Mouse (Mus musculus): ENCODE data around the gene Trim46. TPM values are rescaled to one million over a fixed set of nuclear protein-coding genes. Genes with fewer than 3 reads are reported as not detected.
A peak's percentile ranks its signal among the peaks of the same experiment; 100 is the strongest.

Gene Trim46
- total RNA-seq, 2 experiments from 2014 or later: 83.1 to 86.0 TPM

GRCm38 (mm10) chr3:89276061-89276460 lies 30.0 kb upstream of the Trim46 start:
- no peak for DNase-seq (ENCODE audit: low spot score in 2 of 2)

DNA sequence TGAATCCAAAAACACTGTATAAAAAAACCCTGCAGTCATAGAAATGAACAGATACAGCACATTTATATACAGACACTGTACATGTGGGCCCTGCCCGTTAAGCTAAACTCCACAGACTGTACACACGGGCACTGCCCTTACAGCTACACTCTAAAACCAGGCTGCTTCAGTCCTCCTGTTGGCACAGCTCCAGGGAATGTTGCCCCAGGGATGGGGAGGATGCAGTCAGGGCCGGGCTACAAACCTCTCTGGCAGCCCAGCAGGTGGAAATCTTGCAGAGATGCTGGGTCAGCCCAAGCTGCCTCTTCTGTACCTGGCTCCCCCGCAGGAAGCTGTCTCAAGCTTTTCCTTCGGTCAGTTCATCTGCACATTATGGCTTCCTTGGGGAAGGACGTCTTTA lies 25.7 kb upstream of the Trim46 start:
- no peak for DNase-seq (ENCODE audit: low spot score in 2 of 2)

DNA sequence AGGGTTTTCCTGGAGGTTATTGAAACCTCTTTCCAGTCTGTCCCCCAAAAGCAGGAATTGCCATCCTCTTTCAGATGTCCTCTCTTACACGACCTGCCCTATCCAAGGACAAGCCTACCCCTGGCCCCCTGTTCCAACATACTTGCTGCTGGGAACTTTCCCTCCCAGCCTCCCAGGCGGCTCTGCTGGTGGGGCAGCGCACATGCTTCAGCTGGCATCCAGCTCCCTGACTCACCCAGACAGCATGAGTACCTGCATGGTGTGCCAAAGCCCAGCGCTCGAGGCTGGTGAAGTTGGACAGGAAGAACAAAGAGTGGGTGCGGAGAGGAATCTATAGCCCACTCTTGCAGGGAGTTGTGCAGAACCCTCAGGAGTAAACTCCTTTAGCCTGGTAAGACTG lies 24.8 kb upstream of the Trim46 start:
- peak; percentile 72 to 78 for DNase-seq (ENCODE audit: low spot score in 2 of 2)

DNA sequence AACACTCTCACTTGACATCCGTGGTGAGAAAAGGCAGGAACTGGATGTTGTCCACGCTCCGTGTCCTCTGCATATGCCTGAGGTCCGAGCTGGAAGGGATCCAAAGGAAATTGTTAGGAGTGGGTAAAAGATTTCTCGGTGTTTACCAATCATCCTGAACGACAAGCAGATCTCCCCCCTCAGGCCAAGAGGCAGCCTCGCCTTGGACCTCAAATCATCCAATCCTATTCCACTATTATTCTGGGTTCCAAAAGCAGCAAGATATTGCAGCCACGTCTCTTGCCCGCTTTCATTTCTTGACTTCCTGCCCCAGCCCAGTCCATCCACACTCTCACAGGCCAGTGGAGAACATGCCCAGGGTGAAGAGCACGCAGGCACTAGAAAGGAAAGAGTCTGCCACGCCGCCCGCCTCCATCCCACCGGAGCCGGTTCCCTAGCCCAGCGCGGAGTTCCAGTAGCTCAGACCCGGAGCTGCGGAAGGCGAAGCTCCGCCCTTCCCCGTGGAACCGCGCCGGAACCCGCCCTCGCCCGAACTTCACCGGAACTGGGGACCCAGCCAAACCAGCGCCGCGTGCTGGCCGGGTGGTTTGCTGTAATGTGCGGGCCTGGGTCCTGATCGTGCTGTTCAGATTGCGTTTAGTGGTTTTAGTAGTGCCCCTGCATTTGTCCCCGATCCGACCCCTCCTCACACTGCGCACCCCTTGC lies 24.1 kb upstream of the Trim46 start, which contains the start of gene Slc50a1:
Gene Slc50a1 (minus strand): TSS at position 520 of the 705 bp plus-strand sequence.
- DNase-seq (ENCODE audit: low spot score in 2 of 2): peak; percentile 84 to 88

- DNase-seq (ENCODE audit: low spot score in 2 of 2): no peak
Observed at GRCm38 (mm10) chr3:89268916-89269315, 22.8 kb upstream of the Trim46 start.

DNA sequence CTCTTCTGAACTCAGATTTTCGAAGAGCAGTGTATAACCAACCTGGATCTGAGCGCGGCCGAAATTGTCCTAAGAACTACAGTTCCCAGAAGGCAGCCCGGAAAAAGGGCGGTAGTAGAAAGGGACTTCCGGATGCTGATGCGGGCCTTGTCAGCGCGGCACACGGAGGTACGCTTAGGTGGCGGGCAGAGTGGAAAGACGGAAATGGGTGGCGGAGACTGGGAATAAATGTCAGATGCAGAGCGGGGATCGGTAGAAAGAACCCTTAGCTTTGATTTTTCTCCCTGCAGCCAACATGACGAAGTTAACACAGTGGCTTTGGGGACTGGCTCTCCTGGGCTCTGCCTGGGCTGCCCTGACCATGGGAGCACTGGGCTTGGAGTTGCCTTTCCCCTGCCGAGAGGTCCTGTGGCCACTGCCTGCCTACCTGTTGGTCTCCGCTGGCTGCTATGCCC lies 20.4 kb upstream of the Trim46 start:
- DNase-seq (ENCODE audit: low spot score in 2 of 2): peak; percentile 79 to 90

GRCm38 (mm10) chr3:89262417-89262816 lies 16.3 kb upstream of the Trim46 start:
- no peak for DNase-seq (ENCODE audit: low spot score in 2 of 2)

DNA sequence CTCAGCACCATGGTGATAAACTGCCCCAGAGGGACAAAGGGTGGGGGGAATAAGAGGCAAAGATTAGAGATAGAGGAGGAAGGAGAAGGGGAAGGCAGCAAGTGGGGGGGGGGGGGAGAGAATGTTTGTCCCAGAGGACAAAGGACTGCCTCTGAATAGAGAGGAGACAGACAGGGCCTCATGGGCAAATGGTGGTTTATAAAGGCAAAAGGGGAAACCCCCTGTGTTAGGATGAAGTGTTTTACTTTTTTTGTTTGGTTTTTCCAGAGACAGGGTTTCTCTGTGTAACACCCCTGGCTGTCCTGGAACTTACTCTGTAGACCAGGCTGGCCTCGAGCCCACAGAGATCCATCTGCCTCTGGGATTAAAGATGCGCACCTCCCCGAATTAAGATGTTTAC lies 14.1 kb upstream of the Trim46 start:
- DNase-seq (ENCODE audit: low spot score in 2 of 2): no peak

GRCm38 (mm10) chr3:89259076-89259475 lies 13.0 kb upstream of the Trim46 start, which contains the start of gene Dpm3:
Gene Dpm3, plus strand, starts transcription at chr3:89259358.
- no peak for DNase-seq (ENCODE audit: low spot score in 2 of 2)

DNA sequence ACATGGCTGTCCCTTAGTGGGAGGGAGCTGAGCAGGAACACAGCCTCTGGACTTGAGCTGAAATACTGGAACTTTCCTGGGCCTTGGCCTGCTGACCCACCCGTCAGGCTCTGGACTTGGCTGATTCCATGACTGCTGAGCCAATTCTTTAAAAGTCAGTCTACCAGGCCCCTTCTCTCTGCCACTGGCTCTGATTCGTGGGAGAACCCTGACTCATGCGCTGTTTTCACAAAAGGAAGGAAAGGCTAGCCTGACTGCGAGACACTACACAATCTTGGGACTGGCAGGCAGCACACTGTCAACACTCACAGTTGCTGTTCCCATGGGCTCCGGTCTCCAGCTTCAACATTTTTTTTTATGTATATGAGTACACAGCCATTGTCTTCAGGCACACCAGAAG lies 10.1 kb upstream of the Trim46 start:
- DNase-seq (ENCODE audit: low spot score in 2 of 2): no peak

DNA sequence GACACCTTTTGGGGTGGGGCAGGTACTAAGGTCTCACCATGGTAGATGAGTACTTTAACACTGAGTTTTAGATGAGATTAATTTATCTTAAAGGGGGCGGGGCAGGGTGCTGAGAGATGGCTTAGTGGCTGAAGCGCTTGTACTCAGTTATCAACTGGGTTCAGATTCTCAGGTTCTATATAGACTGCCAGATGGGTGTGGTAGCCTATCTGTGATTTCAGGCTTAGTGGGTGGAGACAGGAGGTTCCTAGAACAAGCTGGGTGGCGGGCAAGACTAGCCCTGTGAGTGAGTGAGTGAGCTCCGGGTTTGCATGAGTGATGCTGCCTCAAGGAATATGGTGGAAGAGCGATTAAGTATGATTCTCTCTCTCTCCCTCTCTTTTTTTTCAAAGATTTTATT lies 8.9 kb upstream of the Trim46 start:
- DNase-seq (ENCODE audit: low spot score in 2 of 2): no peak

GRCm38 (mm10) chr3:89251365-89251895 lies 5.3 kb upstream of the Trim46 start:
- DNase-seq (ENCODE audit: low spot score in 2 of 2): no peak

- peak in 1 of 2 experiments; percentile 66 for DNase-seq (ENCODE audit: low spot score in 2 of 2)
Observed at GRCm38 (mm10) chr3:89250435-89251040, 4.4 kb upstream of the Trim46 start.

- DNase-seq (ENCODE audit: low spot score in 2 of 2): no peak
Observed at GRCm38 (mm10) chr3:89247466-89247865, 1.4 kb upstream of the Trim46 start.

GRCm38 (mm10) chr3:89245688-89246171 lies 379 bp downstream of the Trim46 start, which contains the start of gene Krtcap2:
Gene Krtcap2, plus strand, starts transcription at chr3:89245966.
- peak; percentile 75 to 85 for DNase-seq (ENCODE audit: low spot score in 2 of 2)

DNA sequence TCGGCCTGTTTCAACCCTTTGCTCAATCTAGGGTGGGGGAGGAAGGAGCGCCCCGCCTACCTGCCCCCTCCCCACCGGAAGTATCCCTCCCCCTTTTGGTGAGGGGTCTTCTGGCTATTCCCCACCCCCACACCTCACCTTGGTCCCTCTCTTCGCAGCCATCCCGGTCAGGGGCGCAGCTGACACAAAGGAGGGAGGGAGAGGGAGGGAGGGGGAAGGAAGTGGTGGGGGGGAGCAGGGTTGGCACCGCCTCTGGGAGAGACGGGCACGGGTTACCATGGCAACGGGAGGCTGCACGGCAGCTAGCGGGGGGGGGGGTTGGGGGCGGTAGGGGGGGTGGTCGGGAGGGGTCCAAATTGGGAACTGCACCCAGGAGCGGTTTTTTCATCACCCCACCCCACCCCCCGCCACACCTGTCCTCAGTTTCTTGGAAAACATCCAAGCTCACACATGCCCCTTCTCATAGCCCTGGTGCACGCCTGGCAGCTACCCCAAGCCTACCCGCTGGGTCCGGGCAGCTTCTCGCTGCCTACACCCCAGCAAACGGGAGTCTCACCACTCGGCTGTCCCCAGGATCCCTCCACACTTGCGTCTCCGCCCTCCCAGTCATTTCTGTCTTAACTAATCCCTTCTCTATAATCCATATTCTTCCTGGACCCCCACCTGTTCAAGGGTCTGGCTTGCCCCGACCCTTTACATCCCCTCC lies 974 bp downstream of the Trim46 start:
- peak in 1 of 2 experiments; percentile 80 for DNase-seq (ENCODE audit: low spot score in 2 of 2)

- no peak for DNase-seq (ENCODE audit: low spot score in 2 of 2)
Observed at GRCm38 (mm10) chr3:89244158-89244981, 1.7 kb downstream of the Trim46 start.

- DNase-seq (ENCODE audit: low spot score in 2 of 2): no peak
Observed at GRCm38 (mm10) chr3:89243609-89244008, 2.5 kb downstream of the Trim46 start.

DNA sequence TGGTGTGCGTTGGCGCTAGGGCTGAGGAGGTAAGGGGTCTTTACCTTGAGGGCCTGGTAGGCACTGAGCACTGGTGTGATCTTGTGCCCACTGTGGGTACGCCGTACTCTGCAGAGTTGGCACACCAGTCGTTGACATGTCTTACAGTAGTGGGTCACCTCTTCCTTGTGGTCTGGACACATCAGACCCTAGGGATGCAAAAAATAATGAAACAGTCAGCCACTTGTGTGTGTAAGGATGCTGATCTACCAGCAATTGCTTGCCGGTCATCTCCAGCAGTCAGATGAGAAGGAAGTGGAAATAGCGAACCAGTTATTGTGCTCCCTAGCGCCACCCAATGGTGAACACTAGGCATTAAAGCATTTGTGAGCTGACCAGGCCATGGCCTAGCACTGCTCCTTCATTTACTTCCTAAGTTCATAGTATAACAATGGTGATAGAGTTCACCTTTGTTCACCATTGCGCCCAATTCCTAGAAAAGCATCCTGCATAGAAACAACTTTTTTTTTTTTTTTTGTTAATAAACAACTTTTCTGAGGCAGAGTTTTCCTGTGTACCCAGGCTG lies 3.7 kb downstream of the Trim46 start:
- peak in 1 of 2 experiments; percentile 55 for DNase-seq (ENCODE audit: low spot score in 2 of 2)

DNA sequence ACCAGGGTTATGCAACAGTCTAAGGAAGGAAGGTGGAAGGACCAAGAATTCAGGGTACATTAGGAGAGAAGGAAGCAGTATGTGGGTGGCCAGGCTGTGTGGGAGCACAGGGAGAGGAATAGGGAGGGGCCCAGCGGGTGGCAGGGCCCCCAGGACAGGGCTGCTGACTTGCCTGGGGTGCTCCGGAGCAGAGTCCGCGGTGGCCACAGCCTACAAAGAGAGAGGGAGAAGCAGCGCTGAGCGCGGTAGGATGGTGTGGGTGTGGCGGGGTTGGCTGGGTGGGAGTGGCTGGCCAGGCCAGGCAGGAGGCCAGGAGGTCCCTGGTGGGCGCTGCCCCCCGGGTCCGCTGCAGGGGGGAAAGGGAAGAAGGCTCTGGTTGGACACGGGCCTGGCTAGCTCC lies 7.6 kb downstream of the Trim46 start:
- no peak for DNase-seq (ENCODE audit: low spot score in 2 of 2)

All from layer of hippocampus, adult 18-20 months (tissue).